Mouse (Mus musculus) limb, embryonic 14.5 days (tissue): ENCODE measurements around the gene Esp34. TPM values are rescaled to one million over a fixed set of nuclear protein-coding genes. Genes with fewer than 3 reads are reported as not detected.

Experiments used
- ATAC-seq: fragments of 200-750 bp; cut with Nextera tagmentation; 2 replicates; pipeline ENCODE4 v1.8.0; 2017; ENCODE audit warnings: low read depth, moderate number of reproducible peaks, moderate TSS enrichment; ENCODE audit not compliant: low FRiP score
- DNase-seq: peaks from one replicate; pipeline ENCODE4 v3.0.0-alpha.2; 2015; ENCODE audit warnings: low spot score
- H3K27ac ChIP-seq: fragments of 300-500 bp; sonication (generic); replicated peaks from 2 replicates; pipeline ENCODE4 v1.5.1; 2014; ENCODE audit warnings: low read depth, mild to moderate bottlenecking, low read length, moderate library complexity, mixed read lengths
- H3K27me3 ChIP-seq: fragments of 300-500 bp; sonication (generic); 2 replicates; pipeline ENCODE4 v1.6.1; 2014; ENCODE audit warnings: low read length, mixed read lengths; ENCODE audit not compliant: control insufficient read depth, insufficient read depth
- H3K36me3 ChIP-seq: fragments of 300-500 bp; sonication (generic); 2 replicates; pipeline ENCODE4 v1.6.1; 2014; ENCODE audit warnings: mild to moderate bottlenecking, low read length, moderate library complexity, mixed read lengths; ENCODE audit not compliant: control insufficient read depth, insufficient read depth
- H3K4me1 ChIP-seq: fragments of 300-500 bp; sonication (generic); 2 replicates; pipeline ENCODE4 v1.6.1; 2014; ENCODE audit warnings: antibody characterized with exemption, low read length, mixed read lengths; ENCODE audit not compliant: control insufficient read depth, insufficient read depth
- H3K4me2 ChIP-seq: fragments of 300-500 bp; sonication (generic); replicated peaks from 2 replicates; pipeline ENCODE4 v1.6.1; 2014; ENCODE audit warnings: low read depth, mild to moderate bottlenecking, low read length, moderate library complexity; ENCODE audit not compliant: severe bottlenecking
- H3K4me3 ChIP-seq: fragments of 300-500 bp; sonication (generic); replicated peaks from 2 replicates; pipeline ENCODE4 v1.5.1; 2014; ENCODE audit warnings: low read length
- H3K9ac ChIP-seq: fragments of 300-500 bp; sonication (generic); 2 replicates; pipeline ENCODE4 v1.6.1; 2014; ENCODE audit warnings: mild to moderate bottlenecking, low read depth, low read length, moderate library complexity; ENCODE audit not compliant: severe bottlenecking
- H3K9me3 ChIP-seq: fragments of 300-500 bp; sonication (generic); 2 replicates; pipeline ENCODE4 v1.6.1; 2016; ENCODE audit warnings: low read length; ENCODE audit not compliant: control insufficient read depth
- POLR2A ChIP-seq: fragments of 200-500 bp; IDR thresholded peaks from 2 replicates; pipeline ENCODE4 v1.8.0; 2012; ENCODE audit warnings: inconsistent platforms, mild to moderate bottlenecking, moderate library complexity, borderline replicate concordance; ENCODE audit not compliant: insufficient read depth, insufficient read length; ENCODE audit errors: extremely low read depth
- WGBS: fragments of 180-500 bp; shearing (Covaris S2); extraction: QIAGEN DNeasy Blood & Tissue Kit; methylation state at CpG from one replicate; pipeline ENCODE4 v1.1.7; 2014; 5-methylcytosine and 5-hydroxymethylcytosine counted together
- polyA plus RNA-seq, 2 experiments: library from polyadenylated mRNA; depleted of rRNA in 1 of 2; stranded (reverse) in 1 of 2; unstranded in 1 of 2; fragments of >200 nt; fragmentation: Nextera tagmentation in 1 of 2; extraction: Ambion mirVana in 1 of 2; gene quantifications; 2 replicates each; pipeline versions ENCODE4 v1.2.1 to v1.2.3; 2012 to 2014

Gene Esp34
- polyA plus RNA-seq (2012; rRNA removed) (not detected in 2 replicates), polyA plus RNA-seq (2014; fragmentation: Nextera tagmentation; extraction: Ambion mirVana) (not detected in 2 replicates)

- 89% methylated on average over 1 of the region's 1 CpGs for WGBS
- no peak for ATAC-seq
- H3K9ac ChIP-seq = no peak within 1 kb of the TSS
Measured at GRCm38 (mm10) chr17:38553892-38554291, at the start of gene Esp34. Gene Esp34 (plus strand): TSS chr17:38554192.

GRCm38 (mm10) chr17:38562527-38562926 is 8.5 kb downstream of the Esp34 start:
- DNase-seq = no peak
- H3K27me3 ChIP-seq = no peaks in the 10 kb centered on the region
- H3K4me2 ChIP-seq = no peak overlapping the region
- WGBS = 72% methylated on average over 5 of the region's 5 CpGs
- ATAC-seq = no peak
- no peak for TF ChIP-seq POLR2A
- H3K4me1 ChIP-seq = no peaks in the 10 kb centered on the region
- no peaks in the 10 kb centered on the region for H3K36me3 ChIP-seq
- no peak overlapping the region for H3K27ac ChIP-seq
- no peaks in the 10 kb centered on the region for H3K9me3 ChIP-seq
- no peak overlapping the region for H3K4me3 ChIP-seq
- H3K9ac ChIP-seq = no peak overlapping the region

More at GRCm38 (mm10) chr17:38553892-38554291, at the start of gene Esp34:
- Histone ChIP-seq H3K36me3 (no peaks in the 10 kb centered on the region), H3K4me2 (no peak within 1 kb of the TSS), H3K9me3 (0 out of 2 replicates have a peak, but pooled peaks cover 2% of the 10 kb centered on the region), H3K27ac (no peak within 1 kb of the TSS), H3K4me3 (no peak within 1 kb of the TSS), H3K27me3 (no peaks in the 10 kb centered on the region), H3K4me1 (no peaks in the 10 kb centered on the region)
- no peak for DNase-seq
- no peak for TF ChIP-seq POLR2A

Other genes with a start within 250 kb of the Esp34 start
- not detected in 2 replicates for gene Olfr137, start 246.6 kb upstream of the Esp34 start, polyA plus RNA-seq (2012; rRNA removed)
- gene Olfr137, start 246.6 kb upstream of the Esp34 start, polyA plus RNA-seq (2014; fragmentation: Nextera tagmentation; extraction: Ambion mirVana) = not detected in 2 replicates
- not detected in 2 replicates for gene Olfr136, start 224.4 kb upstream of the Esp34 start, polyA plus RNA-seq (2012; rRNA removed)
- not detected in 2 replicates for gene Olfr136, start 224.4 kb upstream of the Esp34 start, polyA plus RNA-seq (2014; fragmentation: Nextera tagmentation; extraction: Ambion mirVana)
- gene Esp36, start 134.0 kb upstream of the Esp34 start, polyA plus RNA-seq (2012; rRNA removed) = not detected in 2 replicates
- not detected in 2 replicates for gene Esp36, start 134.0 kb upstream of the Esp34 start, polyA plus RNA-seq (2014; fragmentation: Nextera tagmentation; extraction: Ambion mirVana)
- not detected in 2 replicates for gene Esp31, start 85.3 kb downstream of the Esp34 start, polyA plus RNA-seq (2012; rRNA removed)
- gene Esp31, start 85.3 kb downstream of the Esp34 start, polyA plus RNA-seq (2014; fragmentation: Nextera tagmentation; extraction: Ambion mirVana) = not detected in 2 replicates